In the genomic region with DNA sequence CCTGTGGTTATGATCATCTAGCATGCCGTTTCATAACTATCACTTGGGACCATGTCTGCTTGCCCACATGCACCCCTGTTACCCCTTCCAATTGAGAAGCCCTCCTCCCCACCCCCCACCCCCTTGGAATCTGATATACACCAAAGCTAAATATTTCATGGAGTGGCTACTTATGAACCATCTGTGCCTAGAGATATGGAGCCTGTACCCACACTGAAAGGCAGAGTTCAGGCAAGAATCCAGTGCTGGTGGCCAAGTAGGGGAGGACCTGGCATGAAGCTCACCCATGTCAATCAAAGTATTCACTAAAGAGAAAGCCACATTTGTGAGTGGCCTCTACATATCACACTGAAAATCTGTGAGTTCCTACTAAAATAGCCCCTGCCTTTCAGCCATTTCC, we compare ENCODE assay signal across 10 mouse cellular contexts. TPM values are rescaled to one million over a fixed set of nuclear protein-coding genes. Genes with fewer than 3 reads are reported as not detected.
A peak's percentile ranks its signal among the peaks of the same experiment; 100 is the strongest.
DNase-seq lines count a peak whose midpoint lies in the region; ATAC-seq and TF ChIP-seq lines count a peak whose summit lies in the region.
"Had no signal": no experiment of that assay in that cellular context is flagged by ENCODE, and none has a peak within 500 bp of the region (broad histone marks: within the 10 kb centered on the region; RNA-seq: fewer than 3 reads in every experiment).

No protein-coding gene starts in this region.

- no peak for TF ChIP-seq EP300 in lung, postnatal 0 days (IDR thresholded peaks at IDR 0.05)

- H3K27me3 ChIP-seq in lung, postnatal 0 days (replicated peaks; ENCODE audit: insufficient read depth, low read length), result no peaks in the 10 kb centered on the region
- H3K27me3 ChIP-seq in liver, embryonic 12.5 days (replicated peaks), result peaks cover 38% of the 10 kb centered on the region
- H3K27me3 ChIP-seq in kidney, embryonic 14.5 days (ENCODE audit: control insufficient read depth, insufficient read depth, low read length), result no peaks in the 10 kb centered on the region

- no peak overlapping the region for H3K9ac ChIP-seq in lung, postnatal 0 days (replicated peaks; ENCODE audit: low read depth)
- peak overlapping the region; percentile 18; the same call in 1 of the 2 replicates for H3K9ac ChIP-seq in liver, embryonic 12.5 days
- H3K9ac ChIP-seq in kidney, embryonic 14.5 days (ENCODE audit: low read depth, low read length), result no peak overlapping the region

- no peak overlapping the region for H3K27ac ChIP-seq in lung, postnatal 0 days (ENCODE audit: low read length)
- peak overlapping the region; percentile 58; the same call in 1 of the 2 replicates for H3K27ac ChIP-seq in liver, embryonic 12.5 days
- no peak overlapping the region for H3K27ac ChIP-seq in kidney, embryonic 14.5 days (ENCODE audit: low read depth, low read length)

- ATAC-seq in lung, postnatal 0 days, result no peak
- peak; percentile 46; the same call in 1 of the 2 replicates for ATAC-seq in liver, embryonic 12.5 days
- no peak for ATAC-seq in kidney, embryonic 14.5 days (ENCODE audit: low FRiP score, low TSS enrichment)

- DNase-seq in heart, adult 11 months, result peak; percentile 55
- no peak for DNase-seq in heart, adult 9 months (ENCODE audit: low spot score in 2 of 2)
- DNase-seq in lung, postnatal 0 days (ENCODE audit: low spot score), result peak; percentile 33
- no peak for DNase-seq in lung, adult 2 months
- DNase-seq in embryo, embryonic 11 days, result no peak
- DNase-seq: cerebellum, postnatal 36 days; kidney, postnatal 14 days had no signal

- no peak for TF ChIP-seq POLR2A in lung, adult 2 months (IDR thresholded peaks at IDR 0.05; ENCODE audit: borderline replicate concordance, extremely low read depth, low read depth, low read length)

- WGBS in lung, postnatal 0 days, result 43% methylated on average over 1 of the region's 1 CpGs
- WGBS in lung, adult 2 months, result 48% methylated on average over 1 of the region's 1 CpGs
- WGBS in liver, embryonic 12.5 days (ENCODE audit: insufficient replicate concordance), result 27% methylated on average over 1 of the region's 1 CpGs
- 39% methylated on average over 1 of the region's 1 CpGs for WGBS in kidney, embryonic 14.5 days

- H3K4me3 ChIP-seq in lung, postnatal 0 days (ENCODE audit: low read depth, low read length), result no peak overlapping the region
- H3K4me3 ChIP-seq in lung, adult 2 months (replicated peaks; ENCODE audit: extremely low read depth, low read depth, low read length), result no peak overlapping the region
- no peak overlapping the region for H3K4me3 ChIP-seq in liver, embryonic 12.5 days
- no peak overlapping the region for H3K4me3 ChIP-seq in kidney, embryonic 14.5 days (ENCODE audit: low read length)
- H3K4me3 ChIP-seq: megakaryocyte, embryonic 14.5 days had no signal

- peaks cover 8% of the 10 kb centered on the region; the same call in 1 of the 2 replicates for H3K4me1 ChIP-seq in lung, postnatal 0 days (ENCODE audit: insufficient read depth, low read depth, low read length)
- H3K4me1 ChIP-seq in lung, adult 2 months (ENCODE audit: control insufficient read depth, insufficient read depth, low read length), result peaks cover 4% of the 10 kb centered on the region; the same call in 1 of the 2 replicates
- H3K4me1 ChIP-seq in liver, embryonic 12.5 days, result peaks cover 34% of the 10 kb centered on the region
- H3K4me1 ChIP-seq in kidney, embryonic 14.5 days (ENCODE audit: control insufficient read depth, insufficient read depth, low read length), result peaks cover 20% of the 10 kb centered on the region

- no peaks in the 10 kb centered on the region for H3K9me3 ChIP-seq in lung, postnatal 0 days (ENCODE audit: low read length)
- H3K9me3 ChIP-seq in liver, embryonic 12.5 days (replicated peaks), result no peaks in the 10 kb centered on the region
- no peaks in the 10 kb centered on the region for H3K9me3 ChIP-seq in kidney, embryonic 14.5 days (ENCODE audit: control insufficient read depth, low read length)
- H3K9me3 ChIP-seq: megakaryocyte, embryonic 14.5 days had no signal

- no peak overlapping the region for H3K4me2 ChIP-seq in lung, postnatal 0 days (replicated peaks; ENCODE audit: low read depth, low read length)
- H3K4me2 ChIP-seq in liver, embryonic 12.5 days, result peak overlapping the region; percentile 46
- H3K4me2 ChIP-seq in kidney, embryonic 14.5 days (replicated peaks; ENCODE audit: low read depth, low read length), result no peak overlapping the region

- H3K36me3 ChIP-seq in lung, postnatal 0 days (ENCODE audit: insufficient read depth, low read length), result no peaks in the 10 kb centered on the region
- H3K36me3 ChIP-seq in liver, embryonic 12.5 days, result no peaks in the 10 kb centered on the region
- H3K36me3 ChIP-seq in kidney, embryonic 14.5 days (ENCODE audit: control insufficient read depth, insufficient read depth, low read length), result no peaks in the 10 kb centered on the region

- no peak for TF ChIP-seq CTCF in lung, postnatal 0 days (IDR thresholded peaks at IDR 0.05)
- TF ChIP-seq CTCF in lung, adult 2 months (IDR thresholded peaks at IDR 0.05; ENCODE audit: insufficient read depth, low read length), result no peak

RNA-seq across cellular contexts. Expression of gene BC017158, which starts 11.8 kb away (rescaled TPM):
- 15.7 and 16.7 TPM in 2 replicates for polyA plus RNA-seq in lung, postnatal 0 days (2015; fragmentation: Nextera tagmentation; extraction: Ambion mirVana)
- 59.4 and 59.9 TPM in 2 replicates for polyA plus RNA-seq in lung, adult 2 months (2012; rRNA removed)
- 26.3 and 29.4 TPM in 2 replicates for polyA plus RNA-seq in liver, embryonic 12.5 days (2016; fragmentation: Nextera tagmentation; extraction: Ambion mirVana)
- 26.9 and 32.1 TPM in 2 replicates for polyA plus RNA-seq in kidney, embryonic 14.5 days (2014; fragmentation: Nextera tagmentation; extraction: Ambion mirVana)

RNA-seq across cellular contexts. Expression of gene Slc5a2, which starts 44.3 kb away (rescaled TPM):
- 0.08 and 0.23 TPM in 2 replicates for polyA plus RNA-seq in lung, postnatal 0 days (2015; fragmentation: Nextera tagmentation; extraction: Ambion mirVana)
- 0.09 and 0.24 TPM in 2 replicates for polyA plus RNA-seq in lung, adult 2 months (2012; rRNA removed)
- 2.0 and 2.1 TPM in 2 replicates for polyA plus RNA-seq in liver, embryonic 12.5 days (2016; fragmentation: Nextera tagmentation; extraction: Ambion mirVana)
- polyA plus RNA-seq in kidney, embryonic 14.5 days (2014; fragmentation: Nextera tagmentation; extraction: Ambion mirVana), result 1.1 and 2.2 TPM in 2 replicates

Comparison
In these comparisons a context has a peak if more than half of its experiments do, and no peak if none do; other contexts are left out.
1. DNase-seq: peak in heart, adult 11 months (single experiment) and lung, postnatal 0 days (single experiment); none in heart, adult 9 months (0 of 2), lung, adult 2 months (single experiment) and embryo, embryonic 11 days (single experiment).